Mouse (Mus musculus) forebrain, embryonic 13.5 days (tissue): ENCODE data around the gene Gm49711. TPM values are rescaled to one million over a fixed set of nuclear protein-coding genes. Genes with fewer than 3 reads are reported as not detected.

Experiments
- ATAC-seq: fragments of 200-750 bp; cut with Nextera tagmentation; 2 replicates; pipeline ENCODE4 v1.8.0; 2017
- H3K27ac ChIP-seq: fragments of 300-500 bp; sonication (generic); 2 replicates; pipeline ENCODE4 v1.5.1; 2015; ENCODE audit warnings: inconsistent platforms, mild to moderate bottlenecking, moderate library complexity
- H3K27me3 ChIP-seq: fragments of 300-500 bp; sonication (generic); 2 replicates; pipeline ENCODE4 v1.6.1; 2015; ENCODE audit warnings: mild to moderate bottlenecking, inconsistent platforms
- H3K36me3 ChIP-seq: fragments of 300-500 bp; sonication (generic); 2 replicates; pipeline ENCODE4 v1.6.1; 2015; ENCODE audit warnings: mild to moderate bottlenecking, inconsistent platforms; ENCODE audit not compliant: poor library complexity, severe bottlenecking
- H3K4me1 ChIP-seq: fragments of 300-500 bp; sonication (generic); 2 replicates; pipeline ENCODE4 v1.6.1; 2015; ENCODE audit warnings: inconsistent platforms
- H3K4me2 ChIP-seq: fragments of 300-500 bp; sonication (generic); 2 replicates; pipeline ENCODE4 v1.6.1; 2015; ENCODE audit warnings: inconsistent platforms, mild to moderate bottlenecking, moderate library complexity
- H3K4me3 ChIP-seq: fragments of 300-500 bp; sonication (generic); 2 replicates; pipeline ENCODE4 v1.5.1; 2015; ENCODE audit warnings: mild to moderate bottlenecking, inconsistent platforms
- H3K9ac ChIP-seq: fragments of 300-500 bp; sonication (generic); 2 replicates; pipeline ENCODE4 v1.6.1; 2015; ENCODE audit warnings: mild to moderate bottlenecking, inconsistent platforms
- H3K9me3 ChIP-seq: fragments of 300-500 bp; sonication (generic); replicated peaks from 2 replicates; pipeline ENCODE4 v1.6.1; 2016; ENCODE audit warnings: inconsistent platforms
- WGBS: fragments of 180-500 bp; shearing (Covaris S2); methylation state at CpG from one replicate; pipeline ENCODE4 v1.1.7; 2015; 5-methylcytosine and 5-hydroxymethylcytosine counted together
- polyA plus RNA-seq: library from polyadenylated mRNA; unstranded; fragments of >200 nt; fragmentation: Nextera tagmentation; extraction: Ambion mirVana; gene quantifications from 2 replicates; pipeline ENCODE4 v1.2.1, GENCODE M21; 2015

Gm49711 gene
- polyA plus RNA-seq, 1 experiment from 2014 or later = 0.18 TPM

DNA sequence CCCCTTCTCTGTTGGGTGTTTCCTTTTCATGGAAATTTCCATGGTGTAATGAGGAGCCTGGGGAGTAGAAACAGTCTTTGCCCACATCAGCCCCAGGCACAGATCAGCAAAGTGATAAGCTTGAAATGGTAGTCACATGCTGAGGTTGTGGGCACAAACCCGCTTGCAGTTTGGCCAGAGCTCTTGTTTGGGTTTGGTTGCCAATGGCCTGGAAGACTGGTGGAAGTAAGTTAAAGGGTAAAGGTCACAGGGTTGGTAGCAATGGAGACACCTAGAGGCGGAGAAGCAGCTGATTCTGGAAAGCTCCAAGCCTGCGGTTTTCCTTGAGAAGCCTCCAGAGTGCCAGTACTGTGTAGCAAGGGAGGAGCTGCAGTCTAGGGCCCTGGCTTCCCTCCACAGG is 47.5 kb downstream of the Gm49711 start:
- WGBS = 79% methylated on average over 3 of the region's 3 CpGs
- ATAC-seq = no peak
- peaks cover 9% of the 10 kb centered on the region for H3K4me1 ChIP-seq
- H3K9me3 ChIP-seq = no peaks in the 10 kb centered on the region
- H3K4me2 ChIP-seq = no peak overlapping the region
- no peak overlapping the region for H3K4me3 ChIP-seq
- H3K27ac ChIP-seq = no peak overlapping the region
- no peaks in the 10 kb centered on the region for H3K27me3 ChIP-seq
- H3K9ac ChIP-seq = no peak overlapping the region
- H3K36me3 ChIP-seq = peaks cover 16% of the 10 kb centered on the region; the same call in 1 of the 2 replicates

- no peaks in the 10 kb centered on the region for H3K27me3 ChIP-seq
- no peak overlapping the region for H3K27ac ChIP-seq
- peaks cover 9% of the 10 kb centered on the region for H3K4me1 ChIP-seq
- WGBS = 94% methylated on average over 5 of the region's 5 CpGs
- H3K4me2 ChIP-seq = no peak overlapping the region
- ATAC-seq = no peak
- no peak overlapping the region for H3K4me3 ChIP-seq
- H3K36me3 ChIP-seq = peaks cover 10% of the 10 kb centered on the region; the same call in 1 of the 2 replicates
- no peaks in the 10 kb centered on the region for H3K9me3 ChIP-seq
- no peak overlapping the region for H3K9ac ChIP-seq
Observed at GRCm38 (mm10) chr16:92107346-92107745, 49.2 kb downstream of the Gm49711 start.

- no peaks in the 10 kb centered on the region for H3K27me3 ChIP-seq
- H3K9me3 ChIP-seq = no peaks in the 10 kb centered on the region
- no peak overlapping the region for H3K4me3 ChIP-seq
- H3K4me2 ChIP-seq = no peak overlapping the region
- H3K27ac ChIP-seq = peak overlapping the region; percentile 77; the same call in 1 of the 2 replicates
- 72% methylated on average over 5 of the region's 5 CpGs for WGBS
- peaks cover 13% of the 10 kb centered on the region for H3K36me3 ChIP-seq
- ATAC-seq = no peak
- H3K4me1 ChIP-seq = peaks cover 32% of the 10 kb centered on the region
- no peak overlapping the region for H3K9ac ChIP-seq
Observed at GRCm38 (mm10) chr16:92114706-92115241, 56.7 kb downstream of the Gm49711 start.

DNA sequence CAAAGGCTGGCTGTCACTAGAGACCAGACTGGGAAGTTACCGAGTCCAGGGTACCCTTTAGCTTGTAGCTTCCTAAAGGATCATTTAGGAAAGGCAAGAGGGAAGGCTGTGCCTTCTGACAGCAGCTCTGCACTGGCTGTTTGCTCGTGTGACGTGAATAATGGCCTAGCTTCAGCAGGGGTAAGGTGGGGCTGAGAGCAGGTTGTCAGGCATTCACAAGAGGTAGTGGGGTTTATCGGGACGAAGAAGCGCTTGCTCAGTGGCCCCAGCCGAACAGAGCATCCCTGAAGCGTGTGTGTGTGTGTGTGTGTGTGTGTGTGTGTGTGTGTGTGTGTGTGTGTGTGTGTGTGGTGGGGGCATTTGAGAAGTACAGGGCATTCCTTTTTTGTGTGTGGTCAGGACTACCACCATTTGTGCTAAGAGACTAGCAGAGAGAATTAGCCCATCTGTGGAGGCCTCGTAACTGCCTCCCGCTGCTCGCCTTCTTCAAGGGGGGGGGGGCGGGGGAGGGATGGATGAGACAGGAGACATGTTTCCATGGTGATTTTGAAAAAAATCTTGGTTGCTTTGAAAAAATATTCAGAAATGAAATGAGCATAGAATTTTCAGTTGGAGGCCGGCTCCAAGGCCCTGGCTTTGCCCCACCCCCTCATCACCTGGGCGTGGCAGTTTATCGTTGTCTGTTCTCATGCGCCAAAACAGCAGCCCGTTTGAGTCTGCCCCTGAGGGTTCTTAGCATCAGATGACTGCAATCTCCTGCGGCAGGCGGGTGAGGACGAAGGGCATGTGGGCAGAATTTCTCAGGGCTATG is 57.7 kb downstream of the Gm49711 start:
- WGBS = 28% methylated on average over 17 of the region's 20 CpGs

DNA sequence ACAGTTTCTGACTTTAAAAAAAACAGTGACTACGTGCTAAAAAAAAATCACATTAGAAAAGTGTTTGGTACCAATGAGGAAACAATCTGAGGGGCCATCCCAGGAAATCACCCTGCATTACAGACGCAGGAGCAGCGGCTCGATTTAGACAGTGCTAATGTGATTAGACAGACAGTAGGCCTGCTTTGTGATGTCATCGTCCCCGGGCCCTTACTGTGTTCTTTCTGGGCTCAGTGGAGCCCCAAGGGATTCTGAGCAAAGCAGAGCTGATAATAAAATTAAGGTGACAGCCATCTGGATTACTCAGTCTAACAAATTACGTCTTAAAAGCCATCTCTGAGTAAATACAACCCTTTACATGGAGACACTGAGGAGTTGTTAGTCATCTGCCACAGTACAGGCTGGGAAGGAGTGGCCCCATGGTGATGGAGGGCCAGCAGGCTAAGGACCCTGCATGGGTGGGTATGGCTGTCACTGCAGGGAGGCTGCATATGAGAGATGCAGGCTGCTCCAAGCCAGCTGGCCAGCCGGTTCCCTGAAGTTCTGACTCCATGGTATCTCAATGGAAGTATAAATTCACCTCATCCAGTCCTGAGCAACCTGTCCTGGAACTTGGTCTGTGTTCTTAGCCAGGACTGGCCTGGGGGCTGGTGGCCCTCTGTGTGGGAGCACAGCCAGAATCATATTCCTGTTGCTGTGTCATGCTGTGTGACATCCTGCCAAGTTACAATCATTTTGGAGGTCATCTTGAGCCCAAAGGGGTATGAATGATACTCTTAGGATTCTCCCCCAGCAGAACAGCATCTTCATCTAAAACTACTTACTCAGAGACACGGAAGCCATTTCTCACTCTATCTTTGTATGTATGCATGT is 59.5 kb downstream of the Gm49711 start:
- 73% methylated on average over 9 of the region's 9 CpGs for WGBS
- Histone ChIP-seq H3K27me3 (no peaks in the 10 kb centered on the region), H3K4me1 (peaks cover 42% of the 10 kb centered on the region), H3K9me3 (no peaks in the 10 kb centered on the region), H3K9ac (no peak overlapping the region; the same call in 1 of the 2 replicates), H3K36me3 (peaks cover 5% of the 10 kb centered on the region), H3K27ac (peak overlapping the region; percentile 14), H3K4me3 (no peak overlapping the region), H3K4me2 (no peak overlapping the region)
- ATAC-seq = no peak

More for the DNA sequence above, 57.7 kb downstream of the Gm49711 start:
- Histone ChIP-seq H3K27me3 (no peaks in the 10 kb centered on the region), H3K4me1 (peaks cover 33% of the 10 kb centered on the region), H3K9ac (peak overlapping the region; percentile 16; the same call in 1 of the 2 replicates), H3K27ac (peak overlapping the region; percentile 77), H3K36me3 (peaks cover 13% of the 10 kb centered on the region), H3K4me3 (no peak overlapping the region), H3K4me2 (peak overlapping the region; percentile 44), H3K9me3 (no peaks in the 10 kb centered on the region)
- ATAC-seq = peak; percentile 71

GRCm38 (mm10) chr16:92119013-92119515 is 60.9 kb downstream of the Gm49711 start:
- H3K27me3 ChIP-seq = no peaks in the 10 kb centered on the region
- no peak overlapping the region for H3K4me3 ChIP-seq
- H3K4me1 ChIP-seq = peaks cover 42% of the 10 kb centered on the region
- H3K27ac ChIP-seq = no peak overlapping the region
- no peak overlapping the region for H3K4me2 ChIP-seq
- H3K36me3 ChIP-seq = no peaks in the 10 kb centered on the region
- H3K9ac ChIP-seq = no peak overlapping the region
- no peak for ATAC-seq
- 61% methylated on average over 13 of the region's 13 CpGs for WGBS
- H3K9me3 ChIP-seq = 0 out of 2 replicates have a peak, but pooled peaks cover 4% of the 10 kb centered on the region

- Histone ChIP-seq H3K4me2 (no peak overlapping the region), H3K36me3 (no peaks in the 10 kb centered on the region), H3K4me3 (no peak overlapping the region), H3K9ac (no peak overlapping the region), H3K9me3 (peaks cover 13% of the 10 kb centered on the region; the same call in 1 of the 2 replicates), H3K27ac (peak overlapping the region; percentile 59), H3K27me3 (no peaks in the 10 kb centered on the region), H3K4me1 (peaks cover 28% of the 10 kb centered on the region)
- ATAC-seq = peak; percentile 69
- WGBS = 54% methylated on average over 17 of the region's 17 CpGs
Observed at GRCm38 (mm10) chr16:92120899-92121531, 62.9 kb downstream of the Gm49711 start.

- no peak for ATAC-seq
- H3K9ac ChIP-seq = no peak overlapping the region
- peaks cover 13% of the 10 kb centered on the region; the same call in 1 of the 2 replicates for H3K9me3 ChIP-seq
- H3K4me2 ChIP-seq = no peak overlapping the region
- 46% methylated on average over 4 of the region's 4 CpGs for WGBS
- H3K27ac ChIP-seq = no peak overlapping the region
- no peaks in the 10 kb centered on the region for H3K4me1 ChIP-seq
- H3K27me3 ChIP-seq = no peaks in the 10 kb centered on the region
- no peaks in the 10 kb centered on the region for H3K36me3 ChIP-seq
- no peak overlapping the region for H3K4me3 ChIP-seq
Observed at GRCm38 (mm10) chr16:92127226-92127625, 69.1 kb downstream of the Gm49711 start.

GRCm38 (mm10) chr16:92127666-92128065 is 69.5 kb downstream of the Gm49711 start:
- 88% methylated on average over 5 of the region's 5 CpGs for WGBS
- H3K4me1 ChIP-seq = no peaks in the 10 kb centered on the region
- ATAC-seq = no peak
- H3K36me3 ChIP-seq = no peaks in the 10 kb centered on the region
- H3K4me2 ChIP-seq = no peak overlapping the region
- H3K27ac ChIP-seq = no peak overlapping the region
- peaks cover 13% of the 10 kb centered on the region; the same call in 1 of the 2 replicates for H3K9me3 ChIP-seq
- no peak overlapping the region for H3K4me3 ChIP-seq
- no peak overlapping the region for H3K9ac ChIP-seq
- no peaks in the 10 kb centered on the region for H3K27me3 ChIP-seq

DNA sequence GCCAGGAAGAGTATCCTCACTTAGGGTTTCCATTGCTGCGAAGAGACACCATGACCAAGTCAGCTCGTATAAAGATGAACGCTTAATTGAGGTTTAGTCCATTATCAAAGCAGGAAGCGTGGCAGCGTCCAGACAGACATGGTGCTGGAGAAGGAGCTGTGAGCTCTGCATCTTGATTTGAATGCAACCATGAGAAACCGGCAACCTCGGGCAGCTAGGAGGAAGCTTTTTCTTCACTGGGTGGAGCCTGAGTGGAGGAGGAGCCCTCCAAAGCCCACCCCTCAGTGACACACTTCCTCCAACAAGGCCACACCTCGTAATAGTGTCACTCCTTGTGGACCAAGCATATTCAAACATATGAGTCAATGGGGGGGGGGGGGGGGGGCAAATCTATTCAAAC is 71.7 kb downstream of the Gm49711 start:
- no peaks in the 10 kb centered on the region for H3K36me3 ChIP-seq
- H3K27me3 ChIP-seq = no peaks in the 10 kb centered on the region
- no peak overlapping the region for H3K9ac ChIP-seq
- H3K4me1 ChIP-seq = no peaks in the 10 kb centered on the region
- no peak overlapping the region for H3K27ac ChIP-seq
- 0 out of 2 replicates have a peak, but pooled peaks cover 2% of the 10 kb centered on the region for H3K9me3 ChIP-seq
- 96% methylated on average over 8 of the region's 8 CpGs for WGBS
- H3K4me2 ChIP-seq = no peak overlapping the region
- no peak for ATAC-seq
- no peak overlapping the region for H3K4me3 ChIP-seq

DNA sequence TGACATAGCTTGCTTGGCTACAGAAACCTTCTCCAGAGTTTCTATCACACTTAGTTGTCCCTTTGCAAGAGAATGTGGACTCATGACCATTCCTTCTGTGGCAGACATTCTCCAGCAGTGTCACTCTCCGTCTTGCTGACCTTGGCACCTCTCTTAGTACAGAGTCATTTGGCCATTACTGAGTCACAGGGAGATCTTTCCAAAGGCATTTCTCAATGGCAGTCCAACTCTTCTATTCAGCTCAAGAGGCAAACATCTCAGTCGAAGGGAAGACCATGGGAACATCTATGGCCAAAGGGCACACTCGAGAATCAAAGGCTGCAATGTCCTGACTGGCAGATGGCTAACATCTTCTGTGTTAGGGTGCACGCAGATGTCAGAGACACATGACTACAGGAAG is 74.4 kb downstream of the Gm49711 start:
- H3K4me2 ChIP-seq = no peak overlapping the region
- H3K4me3 ChIP-seq = no peak overlapping the region
- H3K27me3 ChIP-seq = no peaks in the 10 kb centered on the region
- ATAC-seq = no peak
- H3K9ac ChIP-seq = no peak overlapping the region
- H3K4me1 ChIP-seq = no peaks in the 10 kb centered on the region
- H3K36me3 ChIP-seq = no peaks in the 10 kb centered on the region
- H3K27ac ChIP-seq = no peak overlapping the region
- WGBS = 91% methylated on average over 4 of the region's 4 CpGs
- no peaks in the 10 kb centered on the region for H3K9me3 ChIP-seq
